11 mouse cellular contexts compared by ENCODE assay signal in the genomic region with DNA sequence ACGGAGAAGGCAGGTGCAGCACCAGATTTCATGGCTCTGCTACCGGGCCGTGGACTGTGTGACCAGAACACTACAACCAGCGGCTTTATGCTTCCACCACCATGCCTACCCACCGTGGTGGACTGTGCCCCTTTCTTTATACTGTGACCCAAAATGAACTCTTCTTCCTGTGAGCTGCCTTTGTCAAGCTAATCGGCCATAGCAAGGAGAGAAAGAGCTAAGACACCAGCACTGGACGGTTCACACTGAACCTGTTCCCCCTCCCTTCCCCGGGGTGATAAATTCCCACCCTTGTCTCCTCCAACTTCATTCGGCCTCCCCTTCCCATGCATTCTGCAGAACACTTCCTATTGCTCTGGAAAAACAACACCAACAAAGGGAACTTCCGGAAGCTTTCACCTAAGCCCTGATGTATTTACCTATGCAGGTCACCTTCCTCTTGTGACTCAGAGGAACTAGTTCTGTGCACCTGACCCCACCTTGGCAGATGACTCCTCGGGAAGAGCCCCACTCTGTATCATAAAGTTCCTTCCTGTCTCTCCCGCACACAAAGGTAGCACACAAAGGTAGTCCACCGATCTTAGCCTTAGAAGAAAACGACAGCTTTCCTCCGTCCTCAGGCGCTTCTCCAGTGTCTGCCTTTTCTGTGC. TPM values are rescaled to one million over a fixed set of nuclear protein-coding genes. Genes with fewer than 3 reads are reported as not detected.
DNase-seq lines count a peak whose midpoint lies in the region; ATAC-seq lines count a peak whose summit lies in the region.
"Had no signal": no experiment of that assay in that cellular context is flagged by ENCODE, and none has a peak within 500 bp of the region (broad histone marks: within the 10 kb centered on the region; RNA-seq: fewer than 3 reads in every experiment).

No protein-coding gene starts in this region.

- ATAC-seq in forebrain, embryonic 16.5 days, result no peak
- 0 out of 2 replicates have a peak, but pooled peaks have one; percentile 36 for ATAC-seq in kidney, embryonic 15.5 days (replicated peaks; ENCODE audit: low FRiP score)
- ATAC-seq in hindbrain, embryonic 12.5 days (ENCODE audit: low FRiP score), result peak; percentile 8; the same call in 1 of the 2 replicates
- no peak; the same call in 1 of the 2 replicates for ATAC-seq in neural tube, embryonic 12.5 days (ENCODE audit: low FRiP score, low read depth)

- peaks cover 28% of the 10 kb centered on the region for H3K4me1 ChIP-seq in forebrain, embryonic 10.5 days
- peaks cover 8% of the 10 kb centered on the region; the same call in 1 of the 2 replicates for H3K4me1 ChIP-seq in forebrain, embryonic 16.5 days (replicated peaks; ENCODE audit: control insufficient read depth, insufficient read depth, low read length)
- peaks cover 12% of the 10 kb centered on the region for H3K4me1 ChIP-seq in kidney, embryonic 15.5 days
- H3K4me1 ChIP-seq in hindbrain, embryonic 12.5 days, result peaks cover 12% of the 10 kb centered on the region; the same call in 1 of the 2 replicates
- peaks cover 15% of the 10 kb centered on the region for H3K4me1 ChIP-seq in neural tube, embryonic 12.5 days

- WGBS in forebrain, embryonic 10.5 days, result 35% methylated on average over 16 of the region's 16 CpGs
- 40% methylated on average over 16 of the region's 16 CpGs for WGBS in forebrain, embryonic 16.5 days
- WGBS in kidney, embryonic 15.5 days, result 40% methylated on average over 16 of the region's 16 CpGs
- 31% methylated on average over 16 of the region's 16 CpGs for WGBS in hindbrain, embryonic 12.5 days
- 27% methylated on average over 16 of the region's 16 CpGs for WGBS in neural tube, embryonic 12.5 days

- H3K9ac ChIP-seq in forebrain, embryonic 16.5 days (replicated peaks; ENCODE audit: low read depth, low read length), result no peak overlapping the region
- no peak overlapping the region for H3K9ac ChIP-seq in kidney, embryonic 15.5 days
- H3K9ac ChIP-seq in hindbrain, embryonic 12.5 days, result no peak overlapping the region
- no peak overlapping the region for H3K9ac ChIP-seq in neural tube, embryonic 12.5 days
- H3K9ac ChIP-seq: embryonic facial prominence, embryonic 15.5 days had no signal

- no peak for DNase-seq in forebrain, embryonic 10.5 days (ENCODE audit: extremely low spot score, low spot score)
- DNase-seq in kidney, adult 18-20 months, result no peak
- DNase-seq in frontal cortex, postnatal 36 days (ENCODE audit: low spot score in 2 of 2), result no peak
- no peak for DNase-seq in kidney, postnatal 4 days
- DNase-seq: cerebellum, postnatal 14 days; gastrocnemius, postnatal 10 days had no signal

- no peaks in the 10 kb centered on the region for H3K9me3 ChIP-seq in forebrain, embryonic 10.5 days
- H3K9me3 ChIP-seq in forebrain, embryonic 16.5 days (ENCODE audit: control insufficient read depth, low read length), result no peaks in the 10 kb centered on the region
- no peaks in the 10 kb centered on the region for H3K9me3 ChIP-seq in kidney, embryonic 15.5 days (replicated peaks)
- no peaks in the 10 kb centered on the region for H3K9me3 ChIP-seq in hindbrain, embryonic 12.5 days (replicated peaks)
- no peaks in the 10 kb centered on the region for H3K9me3 ChIP-seq in neural tube, embryonic 12.5 days
- H3K9me3 ChIP-seq: embryonic facial prominence, embryonic 15.5 days had no signal

- H3K4me2 ChIP-seq in forebrain, embryonic 16.5 days (ENCODE audit: low read length), result no peak overlapping the region
- H3K4me2 ChIP-seq in kidney, embryonic 15.5 days, result 0 out of 2 replicates have a peak overlapping the region, but pooled peaks have one; percentile 5
- H3K4me2 ChIP-seq in hindbrain, embryonic 12.5 days (replicated peaks), result peak overlapping the region; percentile 13
- peak overlapping the region; percentile 41 for H3K4me2 ChIP-seq in neural tube, embryonic 12.5 days (replicated peaks)
- H3K4me2 ChIP-seq: embryonic facial prominence, embryonic 15.5 days had no signal

- peak overlapping the region; percentile 20 for H3K4me3 ChIP-seq in forebrain, embryonic 10.5 days
- no peak overlapping the region for H3K4me3 ChIP-seq in forebrain, embryonic 16.5 days (replicated peaks; ENCODE audit: low read length)
- no peak overlapping the region for H3K4me3 ChIP-seq in kidney, embryonic 15.5 days (replicated peaks)
- no peak overlapping the region for H3K4me3 ChIP-seq in hindbrain, embryonic 12.5 days
- no peak overlapping the region for H3K4me3 ChIP-seq in neural tube, embryonic 12.5 days
- H3K4me3 ChIP-seq: embryonic facial prominence, embryonic 15.5 days had no signal

- H3K27ac ChIP-seq in forebrain, embryonic 10.5 days, result peak overlapping the region; percentile 53; the same call in 1 of the 2 replicates
- no peak overlapping the region for H3K27ac ChIP-seq in forebrain, embryonic 16.5 days (ENCODE audit: low read length)
- no peak overlapping the region for H3K27ac ChIP-seq in kidney, embryonic 15.5 days
- no peak overlapping the region for H3K27ac ChIP-seq in hindbrain, embryonic 12.5 days
- no peak overlapping the region for H3K27ac ChIP-seq in neural tube, embryonic 12.5 days
- H3K27ac ChIP-seq: embryonic facial prominence, embryonic 15.5 days had no signal

- H3K27me3 ChIP-seq in forebrain, embryonic 10.5 days (ENCODE audit: poor library complexity, severe bottlenecking), result peaks cover 29% of the 10 kb centered on the region
- no peaks in the 10 kb centered on the region for H3K27me3 ChIP-seq in forebrain, embryonic 16.5 days (replicated peaks; ENCODE audit: control insufficient read depth, insufficient read depth, low read length)
- peaks cover 5% of the 10 kb centered on the region; the same call in 1 of the 2 replicates for H3K27me3 ChIP-seq in kidney, embryonic 15.5 days
- H3K27me3 ChIP-seq in hindbrain, embryonic 12.5 days, result no peaks in the 10 kb centered on the region
- no peaks in the 10 kb centered on the region for H3K27me3 ChIP-seq in neural tube, embryonic 12.5 days (replicated peaks)
- H3K27me3 ChIP-seq: embryonic facial prominence, embryonic 15.5 days had no signal

- H3K36me3 ChIP-seq in forebrain, embryonic 10.5 days (replicated peaks), result no peaks in the 10 kb centered on the region
- no peaks in the 10 kb centered on the region for H3K36me3 ChIP-seq in forebrain, embryonic 16.5 days (ENCODE audit: control insufficient read depth, insufficient read depth)
- H3K36me3 ChIP-seq in kidney, embryonic 15.5 days, result no peaks in the 10 kb centered on the region
- no peaks in the 10 kb centered on the region for H3K36me3 ChIP-seq in hindbrain, embryonic 12.5 days
- no peaks in the 10 kb centered on the region for H3K36me3 ChIP-seq in neural tube, embryonic 12.5 days
- H3K36me3 ChIP-seq: embryonic facial prominence, embryonic 15.5 days had no signal

RNA-seq across cellular contexts. Expression of a gene that starts 9.2 kb away (rescaled TPM):
- polyA plus RNA-seq in forebrain, embryonic 10.5 days (2016; fragmentation: Nextera tagmentation; extraction: Ambion mirVana), result 1.1 and 2.1 TPM in 2 replicates
- polyA plus RNA-seq in forebrain, embryonic 16.5 days (2015; fragmentation: Nextera tagmentation; extraction: Ambion mirVana), result 0.26 TPM in 1 of 2 replicates, not detected in the other
- 21.4 and 21.7 TPM in 2 replicates for polyA plus RNA-seq in kidney, embryonic 15.5 days (2015; fragmentation: Nextera tagmentation; extraction: Ambion mirVana)
- 0.50 and 1.2 TPM in 2 replicates for polyA plus RNA-seq in hindbrain, embryonic 12.5 days (2016; fragmentation: Nextera tagmentation; extraction: Ambion mirVana)
- 0.56 TPM in 1 of 2 replicates, not detected in the other for polyA plus RNA-seq in neural tube, embryonic 12.5 days (2016; fragmentation: Nextera tagmentation; extraction: Ambion mirVana)

RNA-seq across cellular contexts. Expression of a gene that starts 26.2 kb away (rescaled TPM):
- polyA plus RNA-seq in forebrain, embryonic 10.5 days (2016; fragmentation: Nextera tagmentation; extraction: Ambion mirVana), result 0.68 and 0.76 TPM in 2 replicates
- 0.21 TPM in 1 of 2 replicates, not detected in the other for polyA plus RNA-seq in forebrain, embryonic 16.5 days (2015; fragmentation: Nextera tagmentation; extraction: Ambion mirVana)
- polyA plus RNA-seq in kidney, embryonic 15.5 days (2015; fragmentation: Nextera tagmentation; extraction: Ambion mirVana), result 5.6 and 6.7 TPM in 2 replicates
- polyA plus RNA-seq in hindbrain, embryonic 12.5 days (2016; fragmentation: Nextera tagmentation; extraction: Ambion mirVana), result 0.72 and 0.81 TPM in 2 replicates
- polyA plus RNA-seq in neural tube, embryonic 12.5 days (2016; fragmentation: Nextera tagmentation; extraction: Ambion mirVana), result 0.23 TPM in 1 of 2 replicates, not detected in the other

RNA-seq across cellular contexts. Expression of a gene that starts 27.8 kb away (rescaled TPM):
- 12.8 and 13.6 TPM in 2 replicates for polyA plus RNA-seq in forebrain, embryonic 10.5 days (2016; fragmentation: Nextera tagmentation; extraction: Ambion mirVana)
- 12.7 and 14.1 TPM in 2 replicates for polyA plus RNA-seq in forebrain, embryonic 16.5 days (2015; fragmentation: Nextera tagmentation; extraction: Ambion mirVana)
- polyA plus RNA-seq in kidney, embryonic 15.5 days (2015; fragmentation: Nextera tagmentation; extraction: Ambion mirVana), result 48.1 and 53.8 TPM in 2 replicates
- 19.0 and 21.1 TPM in 2 replicates for polyA plus RNA-seq in hindbrain, embryonic 12.5 days (2016; fragmentation: Nextera tagmentation; extraction: Ambion mirVana)
- 23.2 and 23.5 TPM in 2 replicates for polyA plus RNA-seq in neural tube, embryonic 12.5 days (2016; fragmentation: Nextera tagmentation; extraction: Ambion mirVana)

Comparison
In these comparisons a context has a peak if more than half of its experiments do, and no peak if none do; other contexts are left out.
1. ATAC-seq: peak in kidney, embryonic 15.5 days (single experiment) and hindbrain, embryonic 12.5 days (single experiment); none in forebrain, embryonic 16.5 days (single experiment) and neural tube, embryonic 12.5 days (single experiment).